Mouse (Mus musculus): ENCODE data around the gene Gm10762. TPM values are rescaled to one million over a fixed set of nuclear protein-coding genes. Genes with fewer than 3 reads are reported as not detected.

Gene Gm10762
- polyA plus RNA-seq, 3 experiments from 2014 or later = 0.62 to 1.4 (median 0.78) TPM

Other genes starting within 250 kb of the Gm10762 start
- 10 to 100 TPM; 11.3 to 18.5 (median 16.0) TPM for gene Tmem87b, start 149.6 kb downstream of the Gm10762 start, polyA plus RNA-seq (2017; shearing (Covaris generic))
- gene Fbln7, start 104.7 kb downstream of the Gm10762 start, polyA plus RNA-seq (2017; shearing (Covaris generic)) = under 1 TPM in 1 of 3 experiments, not detected in 2; 0.20 TPM
- gene Zc3h8, start 23.6 kb downstream of the Gm10762 start, polyA plus RNA-seq (2017; shearing (Covaris generic)) = 1 to 10 TPM; 8.2 to 8.5 (median 8.4) TPM
- 10 to 100 TPM in 2 of 3 experiments, 1 to 10 TPM in 1; 2.9 to 12.8 (median 10.1) TPM for gene Zc3h6, start 323 bp downstream of the Gm10762 start, polyA plus RNA-seq (2017; shearing (Covaris generic))
- under 1 TPM in 1 of 3 experiments, not detected in 2; 0.16 TPM for gene Vinac1, start 80.4 kb upstream of the Gm10762 start, polyA plus RNA-seq (2017; shearing (Covaris generic))
- 1 to 10 TPM; 1.2 to 2.0 (median 1.3) TPM for gene Ttl, start 98.2 kb upstream of the Gm10762 start, polyA plus RNA-seq (2017; shearing (Covaris generic))
- gene Polr1b, start 133.3 kb upstream of the Gm10762 start, polyA plus RNA-seq (2017; shearing (Covaris generic)) = 10 to 100 TPM in 2 of 3 experiments, 1 to 10 TPM in 1; 9.6 to 25.9 (median 14.9) TPM
- gene Chchd5, start 162.0 kb upstream of the Gm10762 start, polyA plus RNA-seq (2017; shearing (Covaris generic)) = 10 to 100 TPM; 26.5 to 44.1 (median 34.3) TPM
- gene Slc20a1, start 231.0 kb upstream of the Gm10762 start, polyA plus RNA-seq (2017; shearing (Covaris generic)) = 100 to 1,000 TPM in 1 of 3 experiments, 10 to 100 TPM in 2; 95.3 to 104 (median 98.9) TPM